Mouse (Mus musculus): ENCODE measurements at regions not wholly inside any gene's neighbourhood (a gene's known extent, or its start where the extent isn't known, plus 50 kb on each side); places are given as distances from the start of the nearest gene placed in this dataset.

DNA sequence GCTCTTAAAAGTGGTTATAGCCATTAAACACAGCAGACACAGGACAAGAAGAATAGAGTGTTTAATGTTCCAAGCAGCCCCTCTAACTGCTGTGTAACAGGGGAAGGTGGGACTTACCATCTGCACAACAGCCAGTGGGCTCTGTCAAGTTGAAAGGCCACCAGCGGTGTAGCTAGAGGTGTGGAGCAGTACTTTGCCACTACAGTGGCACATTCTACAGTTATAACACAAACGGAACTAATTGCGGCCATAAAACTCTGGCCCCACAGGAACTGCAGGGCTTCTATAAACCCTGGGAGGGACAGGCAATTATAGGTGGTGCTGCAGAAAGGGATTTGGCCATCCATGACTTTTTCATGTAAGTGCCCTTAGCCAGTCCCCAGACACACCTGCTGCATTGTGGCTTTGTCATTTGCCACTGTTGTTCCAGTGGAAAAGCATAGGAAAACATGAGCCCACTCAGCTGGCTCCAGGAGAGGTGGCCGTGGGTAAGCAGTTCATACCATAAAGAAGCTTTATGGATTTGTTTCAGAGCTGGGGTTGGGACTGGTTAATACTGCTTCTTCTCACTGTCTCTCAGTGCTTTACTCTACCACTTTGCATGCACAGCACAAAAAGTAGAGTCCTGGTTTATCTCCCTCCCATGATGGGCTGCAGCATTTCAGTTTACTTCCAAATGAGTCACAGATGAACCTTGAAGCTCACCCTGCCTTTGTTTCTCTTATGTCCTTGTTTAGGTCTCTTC, 199.8 kb upstream of the Ankrd50 start:
- 25% methylated on average over 4 of the region's 4 CpGs for WGBS

DNA sequence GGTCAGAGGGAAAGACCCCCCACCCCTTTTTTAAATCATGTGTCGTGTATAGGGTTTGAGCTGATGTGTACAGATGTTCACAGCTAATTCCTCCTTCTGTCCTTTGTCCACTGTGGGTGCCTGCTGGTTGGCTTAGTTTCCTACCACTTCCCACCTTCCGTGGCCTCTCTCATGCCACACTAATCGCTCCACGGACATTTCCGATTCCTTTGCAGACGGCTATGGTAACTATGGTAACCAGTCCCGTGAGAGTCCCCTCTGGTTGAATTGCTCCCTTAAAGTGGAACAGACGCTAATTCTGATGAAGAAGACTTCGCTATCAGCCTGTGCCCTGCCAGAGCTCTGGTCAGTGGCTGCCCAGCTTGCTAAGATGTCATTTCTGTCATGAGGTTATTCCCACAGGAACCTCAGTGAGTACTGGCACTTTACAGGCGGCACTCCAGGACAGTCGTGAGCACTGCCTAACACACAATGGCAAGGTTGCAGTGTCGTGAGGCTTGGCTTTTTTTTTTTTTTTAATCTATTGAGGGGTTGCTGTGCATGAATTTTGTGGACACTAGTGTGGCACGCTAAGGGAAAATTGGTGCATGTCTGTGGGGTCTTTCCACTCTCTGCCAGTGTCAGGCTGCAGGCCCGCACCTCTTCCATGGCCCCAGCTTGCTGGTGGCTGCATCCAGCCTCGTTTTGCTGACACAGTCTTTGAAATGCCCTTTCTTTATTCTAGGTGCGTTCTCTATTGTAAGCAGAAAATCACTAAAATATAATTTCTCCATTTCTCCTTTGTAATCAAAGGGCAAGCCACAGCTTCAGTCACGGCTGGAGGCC, 179.2 kb upstream of the Ankrd50 start:
- Histone ChIP-seq H3K36me3 (ENCODE audit: control insufficient read depth, insufficient read depth, low read length) (no peaks in the 10 kb centered on the region), H3K9me3 (ENCODE audit: control insufficient read depth, low read length) (no peaks in the 10 kb centered on the region), H3K27me3 (ENCODE audit: control insufficient read depth, insufficient read depth, low read length) (no peaks in the 10 kb centered on the region), H3K27ac (replicated peaks; ENCODE audit: low read depth, low read length) (no peak overlapping the region), H3K4me3 (ENCODE audit: low read depth, low read length) (no peak overlapping the region), H3K4me2 (ENCODE audit: low read depth, severe bottlenecking) (no peak overlapping the region), H3K4me1 (ENCODE audit: control insufficient read depth, insufficient read depth, low read length) (no peaks in the 10 kb centered on the region), H3K9ac (ENCODE audit: low read length) (no peak overlapping the region)
- WGBS: 70% methylated on average over 17 of the region's 17 CpGs
- DNase-seq (ENCODE audit: low spot score) (peak; percentile 24), ATAC-seq (ENCODE audit: insufficient number of reproducible peaks, low FRiP score, low TSS enrichment, low read depth) (no peak)

More for the DNA sequence above, 199.8 kb upstream of the Ankrd50 start:
- no peak overlapping the region for H3K4me2 ChIP-seq (ENCODE audit: low read depth, severe bottlenecking)
- no peaks in the 10 kb centered on the region for H3K27me3 ChIP-seq (ENCODE audit: control insufficient read depth, insufficient read depth, low read length)
- no peaks in the 10 kb centered on the region for H3K9me3 ChIP-seq (ENCODE audit: control insufficient read depth, low read length)
- peak; percentile 84 for ATAC-seq (ENCODE audit: insufficient number of reproducible peaks, low FRiP score, low TSS enrichment, low read depth)
- peak; percentile 64 for DNase-seq (ENCODE audit: low spot score)
- H3K9ac ChIP-seq (ENCODE audit: low read length): no peak overlapping the region
- no peak overlapping the region for H3K4me3 ChIP-seq (ENCODE audit: low read depth, low read length)
- 0 out of 2 replicates have a peak, but pooled peaks cover 6% of the 10 kb centered on the region for H3K4me1 ChIP-seq (ENCODE audit: control insufficient read depth, insufficient read depth, low read length)
- no peak overlapping the region for H3K27ac ChIP-seq (replicated peaks; ENCODE audit: low read depth, low read length)
- H3K36me3 ChIP-seq (ENCODE audit: control insufficient read depth, insufficient read depth, low read length): no peaks in the 10 kb centered on the region

DNA sequence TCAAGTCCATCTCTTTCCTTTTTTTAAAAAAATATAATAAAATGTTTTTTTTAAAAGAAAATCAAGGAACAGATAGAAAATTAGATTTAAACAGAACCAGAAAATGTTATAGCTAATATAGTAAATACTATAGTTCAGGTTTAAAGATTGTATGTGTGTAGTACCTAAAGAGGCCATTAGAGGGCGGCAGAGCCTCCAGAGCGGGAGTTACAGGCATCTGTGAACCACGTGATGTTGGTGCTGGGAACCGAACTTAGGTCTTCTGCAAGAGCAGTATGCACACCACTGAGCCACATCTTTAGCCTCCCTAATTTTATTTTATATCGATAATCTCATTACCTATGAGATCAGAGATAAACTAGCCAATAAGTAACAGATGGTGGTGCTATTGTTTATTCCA, 178.4 kb upstream of the Ankrd50 start:
- no peaks in the 10 kb centered on the region for H3K4me1 ChIP-seq (ENCODE audit: control insufficient read depth, insufficient read depth, low read length)
- H3K4me2 ChIP-seq (ENCODE audit: low read depth, severe bottlenecking): no peak overlapping the region
- ATAC-seq (ENCODE audit: insufficient number of reproducible peaks, low FRiP score, low TSS enrichment, low read depth): no peak
- H3K36me3 ChIP-seq (ENCODE audit: control insufficient read depth, insufficient read depth, low read length): no peaks in the 10 kb centered on the region
- no peak overlapping the region for H3K9ac ChIP-seq (ENCODE audit: low read length)
- DNase-seq (ENCODE audit: low spot score): peak; percentile 21
- 74% methylated on average over 5 of the region's 5 CpGs for WGBS
- no peak overlapping the region for H3K4me3 ChIP-seq (ENCODE audit: low read depth, low read length)
- no peaks in the 10 kb centered on the region for H3K27me3 ChIP-seq (ENCODE audit: control insufficient read depth, insufficient read depth, low read length)
- no peaks in the 10 kb centered on the region for H3K9me3 ChIP-seq (ENCODE audit: control insufficient read depth, low read length)
- no peak overlapping the region for H3K27ac ChIP-seq (replicated peaks; ENCODE audit: low read depth, low read length)

DNA sequence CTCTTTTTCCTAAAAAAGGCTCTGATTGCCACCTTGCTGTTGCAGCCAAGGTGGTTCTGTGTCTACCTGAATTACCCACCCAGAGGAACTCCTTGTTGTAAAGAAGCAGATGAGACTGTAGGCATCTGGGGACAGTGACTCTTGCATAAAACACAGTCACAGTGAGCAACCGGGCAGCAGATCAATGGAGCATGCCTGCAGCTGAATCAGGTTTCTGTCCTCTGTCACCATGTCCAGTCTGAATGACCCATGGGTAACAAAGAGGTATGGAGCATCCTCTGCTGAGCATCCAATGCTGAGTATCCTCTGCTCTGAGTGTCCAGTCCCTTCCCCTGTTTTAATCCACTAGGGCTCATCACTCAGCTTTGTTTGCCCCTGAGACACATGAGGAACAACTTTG, 172.1 kb upstream of the Ankrd50 start:
- WGBS: 90% methylated on average over 1 of the region's 1 CpGs
- no peaks in the 10 kb centered on the region for H3K4me1 ChIP-seq (ENCODE audit: control insufficient read depth, insufficient read depth, low read length)
- H3K9me3 ChIP-seq (ENCODE audit: control insufficient read depth, low read length): no peaks in the 10 kb centered on the region
- ATAC-seq (ENCODE audit: insufficient number of reproducible peaks, low FRiP score, low TSS enrichment, low read depth) (no peak), DNase-seq (ENCODE audit: low spot score) (no peak)
- no peaks in the 10 kb centered on the region for H3K27me3 ChIP-seq (ENCODE audit: control insufficient read depth, insufficient read depth, low read length)
- H3K36me3 ChIP-seq (ENCODE audit: control insufficient read depth, insufficient read depth, low read length): no peaks in the 10 kb centered on the region
- H3K27ac ChIP-seq (replicated peaks; ENCODE audit: low read depth, low read length): no peak overlapping the region
- H3K9ac ChIP-seq (ENCODE audit: low read length): no peak overlapping the region
- H3K4me3 ChIP-seq (ENCODE audit: low read depth, low read length): no peak overlapping the region
- no peak overlapping the region for H3K4me2 ChIP-seq (ENCODE audit: low read depth, severe bottlenecking)

DNA sequence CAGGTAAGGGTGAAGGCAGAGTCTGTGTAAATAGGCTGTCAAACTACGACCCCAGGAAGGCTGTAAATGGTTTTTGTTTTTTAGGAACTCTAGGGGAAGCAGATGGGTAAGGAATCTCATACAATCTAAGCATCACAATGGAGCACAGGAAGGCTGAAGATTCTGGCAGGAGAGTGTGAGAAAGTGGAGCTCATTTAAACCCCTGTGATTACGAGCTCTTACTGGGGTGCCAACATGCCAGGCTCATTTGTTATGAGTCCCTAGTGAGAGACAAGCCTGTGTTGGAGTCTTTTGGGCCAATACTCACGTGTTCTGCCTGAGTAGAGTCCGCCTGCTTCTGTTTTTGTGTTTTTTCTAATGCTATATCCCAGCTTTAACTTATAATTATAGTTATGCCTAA, 169.3 kb upstream of the Ankrd50 start:
- Histone ChIP-seq H3K4me3 (ENCODE audit: low read depth, low read length) (no peak overlapping the region), H3K4me1 (ENCODE audit: control insufficient read depth, insufficient read depth, low read length) (no peaks in the 10 kb centered on the region), H3K9me3 (ENCODE audit: control insufficient read depth, low read length) (no peaks in the 10 kb centered on the region), H3K27me3 (ENCODE audit: control insufficient read depth, insufficient read depth, low read length) (no peaks in the 10 kb centered on the region), H3K9ac (ENCODE audit: low read length) (no peak overlapping the region), H3K36me3 (ENCODE audit: control insufficient read depth, insufficient read depth, low read length) (no peaks in the 10 kb centered on the region), H3K4me2 (ENCODE audit: low read depth, severe bottlenecking) (no peak overlapping the region), H3K27ac (replicated peaks; ENCODE audit: low read depth, low read length) (no peak overlapping the region)
- DNase-seq (ENCODE audit: low spot score) (no peak), ATAC-seq (ENCODE audit: insufficient number of reproducible peaks, low FRiP score, low TSS enrichment, low read depth) (no peak)
- WGBS: 42% methylated on average over 4 of the region's 4 CpGs

DNA sequence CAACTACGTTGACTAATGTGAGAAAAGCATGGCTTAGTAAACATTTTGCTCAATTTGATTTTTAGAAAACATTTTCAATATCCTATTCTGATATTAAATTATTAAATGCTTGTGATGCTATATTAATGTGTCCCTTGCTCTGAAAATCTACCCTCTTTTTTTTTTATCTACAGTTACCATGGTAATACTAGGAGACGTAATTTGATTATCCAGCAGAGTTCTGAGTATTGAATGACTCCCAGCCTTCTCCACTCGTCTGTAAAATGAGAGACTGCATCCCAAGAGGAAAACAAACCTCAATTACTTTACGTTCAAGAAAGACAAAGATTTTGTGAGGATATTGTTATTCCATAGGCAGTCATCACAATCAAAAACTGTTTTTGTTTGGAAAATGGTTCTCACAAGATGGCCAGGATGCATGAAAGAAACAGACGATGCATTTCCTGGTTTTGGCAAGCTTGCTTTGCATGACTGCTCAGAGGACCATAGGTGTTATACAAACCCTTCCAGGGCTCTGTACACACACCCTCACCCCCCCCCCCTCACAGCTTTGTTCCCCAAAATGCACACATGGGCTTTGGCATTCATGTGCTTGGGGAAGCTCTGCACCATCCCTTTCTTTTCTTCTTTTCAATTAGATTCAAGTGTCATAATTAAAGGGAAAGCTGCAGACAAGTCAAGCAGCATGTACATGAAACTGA, 168.5 kb upstream of the Ankrd50 start:
- 65% methylated on average over 5 of the region's 5 CpGs for WGBS
- ATAC-seq (ENCODE audit: insufficient number of reproducible peaks, low FRiP score, low TSS enrichment, low read depth) (no peak), DNase-seq (ENCODE audit: low spot score) (no peak)
- Histone ChIP-seq H3K27ac (replicated peaks; ENCODE audit: low read depth, low read length) (no peak overlapping the region), H3K4me1 (ENCODE audit: control insufficient read depth, insufficient read depth, low read length) (no peaks in the 10 kb centered on the region), H3K4me3 (ENCODE audit: low read depth, low read length) (no peak overlapping the region), H3K36me3 (ENCODE audit: control insufficient read depth, insufficient read depth, low read length) (no peaks in the 10 kb centered on the region), H3K4me2 (ENCODE audit: low read depth, severe bottlenecking) (no peak overlapping the region), H3K9ac (ENCODE audit: low read length) (no peak overlapping the region), H3K9me3 (ENCODE audit: control insufficient read depth, low read length) (no peaks in the 10 kb centered on the region), H3K27me3 (ENCODE audit: control insufficient read depth, insufficient read depth, low read length) (no peaks in the 10 kb centered on the region)

DNA sequence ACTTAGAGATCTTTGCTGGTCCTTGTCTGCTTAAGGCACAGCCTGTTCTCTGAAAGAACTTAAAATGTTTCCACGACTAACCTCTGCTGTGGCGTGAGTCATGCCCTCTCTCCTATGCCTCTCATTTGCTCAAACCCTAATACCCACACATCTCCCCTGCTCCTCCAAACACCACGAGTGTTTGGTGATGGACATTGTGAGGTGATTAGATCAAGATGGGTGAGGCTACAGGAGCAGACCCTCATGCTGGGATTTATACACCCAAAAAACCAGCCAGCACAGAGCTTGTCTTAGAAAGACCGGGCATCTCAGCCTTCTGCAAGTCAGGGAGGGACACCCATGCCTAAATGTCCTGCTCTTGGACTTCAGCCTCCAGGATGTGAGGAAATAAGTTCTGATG, 165.5 kb upstream of the Ankrd50 start:
- ATAC-seq (ENCODE audit: insufficient number of reproducible peaks, low FRiP score, low TSS enrichment, low read depth) (no peak), DNase-seq (ENCODE audit: low spot score) (no peak)
- Histone ChIP-seq H3K4me1 (ENCODE audit: control insufficient read depth, insufficient read depth, low read length) (no peaks in the 10 kb centered on the region), H3K9me3 (ENCODE audit: control insufficient read depth, low read length) (no peaks in the 10 kb centered on the region), H3K27me3 (ENCODE audit: control insufficient read depth, insufficient read depth, low read length) (no peaks in the 10 kb centered on the region), H3K4me3 (ENCODE audit: low read depth, low read length) (no peak overlapping the region), H3K27ac (replicated peaks; ENCODE audit: low read depth, low read length) (no peak overlapping the region), H3K36me3 (ENCODE audit: control insufficient read depth, insufficient read depth, low read length) (no peaks in the 10 kb centered on the region), H3K4me2 (ENCODE audit: low read depth, severe bottlenecking) (no peak overlapping the region), H3K9ac (ENCODE audit: low read length) (no peak overlapping the region)
- 61% methylated on average over 4 of the region's 4 CpGs for WGBS

DNA sequence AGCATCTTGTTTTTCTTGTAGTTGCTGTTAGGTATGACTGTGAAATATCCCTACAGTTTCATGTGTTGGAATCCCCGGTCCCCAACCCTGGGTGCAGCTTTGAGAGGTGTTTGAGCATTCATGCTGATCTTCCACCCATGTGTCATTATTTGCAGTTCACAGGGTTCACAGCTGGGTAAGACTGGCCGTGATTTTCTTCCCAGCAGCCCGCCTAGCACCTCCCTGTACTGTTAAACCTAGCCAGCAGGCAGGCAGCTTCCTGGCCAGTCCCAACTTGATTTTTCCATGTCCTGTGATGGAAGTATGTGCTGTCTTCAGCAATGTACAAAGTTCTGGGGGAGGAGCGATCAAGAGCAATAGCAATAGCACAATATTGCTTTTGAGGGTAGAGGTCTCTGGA, 164.0 kb upstream of the Ankrd50 start:
- H3K36me3 ChIP-seq (ENCODE audit: control insufficient read depth, insufficient read depth, low read length): no peaks in the 10 kb centered on the region
- H3K4me3 ChIP-seq (ENCODE audit: low read depth, low read length): no peak overlapping the region
- H3K9ac ChIP-seq (ENCODE audit: low read length): no peak overlapping the region
- H3K4me2 ChIP-seq (ENCODE audit: low read depth, severe bottlenecking): no peak overlapping the region
- DNase-seq (ENCODE audit: low spot score): no peak
- no peak for ATAC-seq (ENCODE audit: insufficient number of reproducible peaks, low FRiP score, low TSS enrichment, low read depth)
- no peaks in the 10 kb centered on the region for H3K9me3 ChIP-seq (ENCODE audit: control insufficient read depth, low read length)
- H3K4me1 ChIP-seq (ENCODE audit: control insufficient read depth, insufficient read depth, low read length): no peaks in the 10 kb centered on the region
- no peak overlapping the region for H3K27ac ChIP-seq (replicated peaks; ENCODE audit: low read depth, low read length)
- H3K27me3 ChIP-seq (ENCODE audit: control insufficient read depth, insufficient read depth, low read length): no peaks in the 10 kb centered on the region
- 51% methylated on average over 4 of the region's 4 CpGs for WGBS

Measured in limb, embryonic 11.5 days (tissue).